Mouse (Mus musculus) layer of hippocampus, postnatal 25 days (tissue): ENCODE measurements around the gene Rora. TPM values are rescaled to one million over a fixed set of nuclear protein-coding genes. Genes with fewer than 3 reads are reported as not detected.

Experiments used
- DNase-seq, 2 experiments: peaks; one replicate each; pipeline ENCODE4 v3.0.0; 2022; ENCODE audit warnings: mixed read lengths in 2 of 2, low spot score in 1 of 2; ENCODE audit errors: extremely low spot score in 1 of 2
- total RNA-seq, 2 experiments: library from RNA; stranded (reverse); gene quantifications; 2 replicates each; pipeline ENCODE4 v1.2.3; 2021

Gene Rora
- total RNA-seq, 2 experiments from 2014 or later: 27.4 to 27.6 TPM

DNA sequence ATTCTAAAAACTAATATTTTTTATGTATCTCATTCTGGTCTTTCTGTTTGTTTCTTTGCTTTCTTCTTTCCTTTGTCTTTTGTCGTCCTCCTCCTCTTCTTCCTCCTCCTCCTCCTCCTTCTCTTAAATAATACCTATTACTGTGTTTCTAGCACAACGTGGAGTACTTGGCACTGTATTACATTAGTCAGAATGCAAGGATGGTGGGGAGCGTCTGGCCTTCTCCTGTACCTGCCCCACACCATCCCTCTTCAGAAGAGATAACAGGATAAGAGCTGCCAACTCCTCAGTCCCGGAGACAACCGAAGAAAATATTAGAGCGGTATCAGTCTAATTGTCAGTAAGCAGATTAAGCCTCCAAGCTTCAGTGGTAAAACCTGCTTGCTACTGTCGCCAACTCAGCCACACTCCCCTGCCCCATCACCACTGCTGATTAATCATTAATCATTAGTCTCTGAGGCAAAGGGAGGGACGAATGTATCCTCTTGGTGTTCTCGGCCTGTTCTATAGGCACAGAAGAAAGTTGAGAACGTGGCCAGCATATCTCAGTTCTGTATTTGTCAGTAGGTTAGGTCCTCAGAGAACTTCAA, 521.0 kb downstream of the Rora start:
- no peak for DNase-seq

DNA sequence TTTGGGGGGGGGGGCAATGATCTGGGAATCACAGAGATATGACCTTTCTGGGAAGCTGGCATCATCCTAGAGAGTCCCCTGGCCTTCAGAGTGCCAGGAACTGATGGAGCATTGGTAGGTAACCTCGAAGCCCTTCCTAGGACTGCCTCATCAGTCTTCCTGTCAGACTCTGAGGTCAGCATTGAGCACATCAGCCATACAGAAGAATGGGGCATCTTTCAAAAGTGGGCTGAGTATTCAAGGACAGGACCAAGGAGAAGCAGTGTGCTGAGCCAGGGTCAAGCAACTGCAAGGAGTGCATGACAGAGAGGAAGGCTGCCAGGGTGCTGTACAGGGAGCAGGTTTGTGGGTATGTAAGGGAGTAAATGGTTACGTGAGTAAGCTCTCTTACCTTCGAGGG, 523.4 kb downstream of the Rora start:
- no peak for DNase-seq

DNA sequence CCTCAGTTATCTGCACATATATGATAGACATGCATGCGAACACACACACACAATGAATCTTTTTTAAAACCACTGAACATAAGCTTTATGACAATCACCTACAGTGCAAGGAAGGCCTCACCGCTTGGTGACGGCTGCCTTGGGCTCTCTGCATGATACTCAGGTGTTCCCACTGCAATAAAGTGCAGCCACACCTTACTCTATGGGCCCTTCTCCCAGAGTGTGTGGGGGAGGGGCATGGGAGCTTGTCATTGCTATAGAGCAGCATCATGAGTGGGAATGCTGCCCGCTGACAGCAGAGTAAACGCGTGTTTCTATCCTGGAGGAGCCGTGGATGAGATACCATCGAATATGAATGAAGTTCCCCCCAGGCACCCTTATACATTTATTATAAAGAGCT, 525.6 kb downstream of the Rora start:
- no peak for DNase-seq

DNA sequence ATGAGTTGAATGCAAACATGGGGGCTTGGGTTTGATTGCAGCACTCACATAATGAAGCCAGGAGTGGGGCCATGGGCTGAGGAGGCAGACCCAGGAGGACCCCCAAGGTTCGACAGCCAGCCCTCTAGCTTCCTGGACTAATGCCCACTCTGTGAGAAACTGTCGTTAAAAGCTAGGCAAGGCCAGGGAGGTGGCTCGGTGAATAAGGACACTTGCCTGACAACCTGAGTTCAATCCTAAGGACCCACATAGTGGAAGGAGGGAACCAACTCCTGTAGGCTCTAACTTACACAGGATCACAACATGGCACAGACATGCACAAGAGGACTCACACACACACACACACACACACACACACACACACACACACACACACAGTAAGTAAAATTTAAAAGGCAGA, 527.4 kb downstream of the Rora start:
- no peak for DNase-seq

DNA sequence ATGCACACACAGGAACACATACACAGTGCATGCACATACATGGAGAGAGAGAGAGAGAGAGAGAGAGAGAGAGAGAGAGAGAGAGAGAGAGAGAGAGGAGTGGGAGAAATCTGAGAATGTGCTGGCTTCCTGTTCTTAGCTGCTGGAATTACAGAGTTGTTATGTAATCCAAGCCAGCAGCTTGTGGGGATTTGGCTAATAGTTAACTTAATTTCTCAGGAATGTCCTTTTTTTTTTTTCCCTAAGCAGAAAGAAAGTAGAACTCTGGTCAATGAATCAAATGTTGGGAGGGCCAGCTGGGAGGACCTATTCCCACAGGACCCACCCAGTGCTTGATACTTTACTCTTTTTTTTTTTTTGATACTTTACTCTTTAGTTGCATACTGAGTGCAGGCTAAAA, 527.8 kb downstream of the Rora start:
- no peak for DNase-seq

DNA sequence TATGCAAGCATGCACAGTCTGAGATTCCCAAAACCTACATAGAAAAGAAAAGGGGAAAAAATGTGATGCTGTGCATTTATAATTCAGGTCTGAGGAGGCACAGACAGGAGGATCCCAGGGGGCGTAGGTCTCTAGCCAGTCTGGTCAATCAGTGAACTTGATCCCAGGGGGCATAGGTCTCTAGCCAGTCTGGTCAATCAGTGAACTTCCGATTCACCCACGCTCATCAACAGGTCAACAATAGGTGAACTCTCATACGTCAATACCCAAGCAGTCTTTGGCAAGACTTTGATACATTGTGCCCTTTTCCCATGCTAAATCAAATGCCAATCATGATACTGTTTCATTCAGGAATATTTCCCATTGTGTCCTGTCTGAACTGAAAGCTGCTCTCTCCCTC, 530.3 kb downstream of the Rora start:
- no peak for DNase-seq

DNA sequence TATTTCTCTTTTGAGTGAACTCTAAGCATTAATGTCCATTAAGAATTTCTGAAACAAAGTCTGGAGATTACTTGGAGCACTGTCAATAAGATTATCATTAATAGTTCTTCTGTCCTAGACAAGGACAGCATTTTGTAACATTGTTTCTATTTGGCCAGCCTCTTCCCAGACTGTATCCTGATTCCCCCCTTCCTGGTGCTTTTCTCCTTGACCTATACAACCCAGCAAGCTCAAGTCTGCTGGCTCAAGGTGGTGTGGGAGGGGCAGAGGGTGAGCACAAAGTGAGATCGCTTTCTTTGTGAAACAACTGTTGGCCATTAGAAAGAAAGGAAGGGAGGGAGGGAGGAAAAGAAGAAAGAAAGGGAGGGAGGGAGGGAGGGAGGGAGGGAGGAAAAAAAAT, 537.1 kb downstream of the Rora start:
- DNase-seq: no peak

DNA sequence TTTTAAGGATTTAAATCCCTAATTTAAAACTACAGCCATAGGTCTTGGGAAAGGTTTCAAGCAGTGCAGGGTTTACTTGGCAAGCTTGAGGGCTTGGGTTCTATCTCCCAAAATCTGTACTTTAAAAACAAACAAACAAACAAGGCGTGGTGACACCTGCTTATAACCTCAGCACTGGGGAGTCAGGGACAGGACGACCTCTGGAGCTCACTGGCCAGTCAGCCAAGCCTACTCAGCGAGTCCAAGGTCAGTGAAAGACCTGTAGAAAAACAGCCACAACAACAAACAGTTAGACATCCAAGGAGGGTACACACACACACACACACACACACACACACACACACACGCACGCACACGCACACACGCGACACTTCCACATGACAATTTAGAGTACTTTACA, 538.9 kb downstream of the Rora start:
- no peak for DNase-seq

DNA sequence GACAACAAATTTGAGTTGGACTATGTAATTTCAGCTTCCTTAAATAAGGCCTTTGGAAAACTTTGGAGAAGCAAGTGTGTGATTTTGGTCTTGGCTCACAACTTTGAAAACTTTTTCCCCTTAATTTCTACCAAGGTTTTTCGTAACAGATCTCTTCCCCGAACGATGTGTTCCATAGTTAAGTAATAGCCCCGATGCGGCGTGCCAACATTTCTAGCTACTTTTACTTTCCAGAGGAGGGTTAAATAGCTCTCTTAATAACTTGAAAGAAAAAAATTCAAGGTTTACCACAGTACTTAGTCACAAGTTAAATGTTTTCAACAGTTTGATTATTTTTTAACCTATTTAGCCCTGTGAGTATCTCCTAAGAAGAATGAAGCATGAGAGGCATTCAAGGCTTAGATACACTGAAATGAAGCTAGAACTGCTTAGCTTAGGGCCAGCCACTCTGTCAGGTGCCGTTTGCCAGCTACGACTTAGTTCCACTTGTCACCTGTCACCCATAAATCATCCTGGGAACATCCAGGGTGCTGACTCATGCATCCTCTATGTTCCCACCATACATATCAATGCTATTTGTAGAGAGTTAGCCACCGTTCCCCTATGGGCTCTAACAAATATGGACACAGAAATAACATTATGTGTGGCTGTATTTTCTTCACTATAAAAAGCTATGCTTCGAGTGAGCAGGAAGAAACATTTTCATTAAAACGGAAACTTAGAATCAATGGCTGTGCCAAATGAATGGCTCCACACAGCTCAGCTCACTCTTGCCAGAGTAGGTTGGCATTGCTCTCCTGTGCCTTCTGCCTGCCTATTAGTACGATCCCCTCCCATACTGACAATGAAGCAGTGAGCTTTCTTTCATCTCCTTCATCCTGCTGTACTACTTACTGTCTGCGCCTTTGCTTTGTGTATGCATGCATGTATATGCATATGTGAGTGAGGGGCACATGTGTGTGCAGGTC, 541.3 kb downstream of the Rora start:
- DNase-seq: no peak

DNA sequence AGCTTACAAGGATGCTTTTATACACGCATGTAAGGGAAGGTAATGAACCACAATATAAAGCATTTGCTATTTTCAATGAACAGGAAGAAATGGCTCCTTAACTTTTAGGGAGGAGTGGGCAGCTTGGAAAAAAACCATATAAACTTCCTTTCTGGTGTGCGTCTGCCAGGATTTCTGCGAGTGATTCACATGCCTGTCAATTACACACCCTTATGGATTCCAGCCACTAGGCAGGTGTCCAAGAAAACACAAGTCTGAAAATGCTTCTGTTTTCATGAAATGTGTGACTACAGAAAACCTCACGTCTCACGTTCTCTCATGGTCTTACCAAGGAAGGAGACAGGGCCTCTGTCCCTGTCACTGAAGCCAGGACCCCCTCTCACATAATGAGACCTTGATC, 560.2 kb downstream of the Rora start:
- DNase-seq: no peak

DNA sequence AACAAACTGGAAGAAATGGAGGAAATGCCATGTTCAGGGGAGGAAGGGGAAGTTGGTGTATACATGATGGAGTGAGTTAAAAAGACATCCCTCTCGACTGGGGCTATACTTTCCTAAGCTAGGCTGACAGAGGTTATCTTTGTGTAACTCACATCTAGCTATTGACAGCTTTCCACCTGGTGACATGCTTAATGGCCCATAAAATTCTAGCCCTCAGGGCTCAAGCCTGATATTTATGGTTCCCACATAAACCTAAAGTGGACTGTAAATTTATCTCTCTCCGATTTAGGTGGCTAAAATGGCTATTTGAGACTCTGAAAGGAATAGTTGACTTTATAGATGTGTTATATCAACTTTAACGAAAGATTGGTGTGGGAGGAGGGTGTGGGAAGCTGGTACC, 571.3 kb downstream of the Rora start:
- no peak for DNase-seq

DNA sequence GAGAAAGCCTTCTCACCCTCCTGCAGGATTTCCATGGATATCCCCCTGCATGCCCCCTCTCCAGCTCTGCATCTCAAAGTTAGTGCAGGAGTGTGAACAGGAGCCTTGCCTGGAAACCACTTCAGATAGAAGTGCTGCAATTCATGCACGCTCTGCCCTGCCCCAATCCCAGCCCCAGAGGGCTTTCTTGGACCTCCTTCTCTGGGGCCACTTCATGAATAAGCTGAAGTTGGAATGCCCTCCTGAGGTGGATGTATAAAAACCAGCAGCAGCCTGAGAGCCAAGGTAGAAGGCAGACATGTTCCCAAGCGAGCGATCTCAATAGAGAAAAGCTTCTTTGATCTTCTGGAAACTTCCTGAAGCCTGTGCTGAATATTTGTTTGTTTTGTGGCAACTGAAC, 572.8 kb downstream of the Rora start:
- DNase-seq: no peak

DNA sequence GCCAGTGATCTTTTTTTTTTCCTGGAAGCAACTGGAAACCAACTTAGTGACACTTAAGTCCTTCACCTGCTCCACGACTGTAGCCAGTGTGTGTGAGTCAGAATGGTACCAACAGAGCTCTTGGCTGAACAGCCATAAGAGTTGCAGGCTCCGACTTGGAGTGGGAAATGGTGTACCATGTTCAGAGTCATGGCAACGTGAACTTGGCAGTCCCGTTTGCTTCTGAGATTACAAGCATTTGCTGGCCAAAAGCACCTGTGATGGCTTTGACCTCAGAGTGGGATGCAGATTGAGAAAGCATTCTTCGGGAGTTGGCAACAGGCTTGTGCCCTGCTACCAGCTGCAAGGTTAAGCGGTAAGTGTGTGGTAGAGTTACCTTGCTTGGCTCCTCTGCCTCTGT, 574.2 kb downstream of the Rora start:
- DNase-seq: no peak

DNA sequence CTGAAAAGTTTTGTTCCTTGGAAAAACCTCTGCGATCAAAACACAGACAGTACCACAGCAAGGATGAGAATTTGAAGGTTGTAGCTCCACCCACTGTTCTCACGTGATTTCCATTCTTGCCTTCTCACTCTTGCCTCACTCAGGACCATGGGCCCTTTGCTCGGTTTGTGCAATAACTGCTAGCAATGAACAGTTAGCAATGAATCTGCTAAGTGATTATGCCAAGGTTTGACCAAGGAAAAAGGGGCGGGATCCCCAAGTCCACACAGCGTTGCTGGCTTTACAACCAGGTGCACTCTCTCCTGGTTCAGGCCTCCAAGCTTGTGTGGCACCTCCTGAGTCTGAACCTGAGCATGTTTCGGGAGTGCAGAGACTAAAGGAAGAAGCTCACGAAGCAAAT, 576.3 kb downstream of the Rora start:
- no peak for DNase-seq

DNA sequence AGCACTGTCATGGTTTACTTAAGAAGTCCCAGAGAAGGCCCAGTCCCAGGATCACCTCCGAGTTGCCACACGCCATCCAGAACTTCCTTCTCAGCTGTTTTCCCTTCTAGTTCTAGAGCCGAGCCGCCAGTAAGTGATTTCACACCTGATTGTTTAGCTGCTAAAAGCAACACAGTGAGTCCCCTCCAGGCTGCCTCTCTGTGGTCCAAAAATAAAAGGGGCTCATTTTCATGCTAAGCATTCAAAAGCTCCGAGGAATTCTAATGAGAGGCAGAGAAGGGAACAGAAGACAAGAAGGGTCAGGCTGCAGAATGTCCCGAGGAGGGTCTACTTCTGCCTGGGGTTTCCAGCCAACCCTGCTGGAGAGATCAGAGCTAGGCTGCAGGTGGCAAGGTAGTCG, 580.9 kb downstream of the Rora start:
- no peak for DNase-seq

DNA sequence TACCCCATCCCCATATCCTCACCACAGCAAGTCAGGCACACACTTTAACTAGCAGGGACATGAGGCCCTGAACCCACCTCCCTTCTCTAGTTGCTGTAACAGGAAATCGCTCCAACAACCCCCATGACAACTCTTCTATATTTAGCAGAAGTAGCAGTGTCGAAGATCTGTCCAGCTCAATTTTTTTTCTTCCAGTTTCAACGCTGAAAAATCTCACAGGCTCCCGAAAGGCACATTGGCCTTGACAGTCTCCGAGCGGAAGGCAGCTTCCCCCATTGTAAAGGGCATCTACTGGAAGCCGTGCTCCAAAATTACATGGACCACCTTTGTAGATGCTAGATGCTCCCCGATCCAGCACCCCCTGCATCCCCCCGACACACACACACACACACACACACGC, 583.7 kb downstream of the Rora start:
- DNase-seq: no peak

DNA sequence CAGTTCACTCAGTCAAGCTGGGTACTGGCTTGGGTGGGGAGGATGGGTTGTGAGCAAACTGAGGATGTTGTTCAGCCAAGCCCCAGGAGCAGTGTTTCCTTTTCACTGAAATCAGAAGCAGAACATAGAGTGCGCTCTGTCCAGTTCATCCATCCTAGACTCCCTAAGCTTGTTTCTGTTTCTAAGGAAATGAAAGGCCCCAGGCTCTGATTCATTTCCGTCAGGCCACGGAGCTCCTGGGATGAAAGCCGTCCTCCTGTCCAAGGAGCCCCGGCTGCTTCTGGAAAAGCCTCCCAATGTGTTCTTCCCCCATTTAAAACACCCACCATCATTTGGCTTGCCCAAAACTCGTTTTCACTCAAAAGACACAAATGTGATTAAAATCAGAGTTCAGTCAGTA, 589.0 kb downstream of the Rora start:
- DNase-seq: no peak

DNA sequence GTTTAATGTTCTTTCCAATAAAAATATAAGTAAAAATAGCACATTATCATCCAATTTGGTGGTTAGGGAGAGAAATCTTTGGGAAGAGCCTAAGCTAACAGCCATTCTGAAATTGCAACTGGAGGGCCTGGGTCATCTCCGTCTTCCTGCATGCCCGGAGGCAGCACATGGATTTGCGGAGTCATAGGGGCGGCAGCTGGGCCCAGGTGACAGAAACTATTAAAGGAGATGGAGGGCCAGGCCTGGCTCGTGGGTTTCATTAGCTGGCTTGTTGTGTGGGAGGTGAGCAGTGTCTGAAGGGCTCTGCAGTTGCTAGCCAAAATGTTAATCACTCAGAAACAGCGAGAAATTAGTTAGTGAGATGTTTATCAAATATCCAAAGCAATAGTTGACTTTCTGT, 590.0 kb downstream of the Rora start:
- no peak for DNase-seq

DNA sequence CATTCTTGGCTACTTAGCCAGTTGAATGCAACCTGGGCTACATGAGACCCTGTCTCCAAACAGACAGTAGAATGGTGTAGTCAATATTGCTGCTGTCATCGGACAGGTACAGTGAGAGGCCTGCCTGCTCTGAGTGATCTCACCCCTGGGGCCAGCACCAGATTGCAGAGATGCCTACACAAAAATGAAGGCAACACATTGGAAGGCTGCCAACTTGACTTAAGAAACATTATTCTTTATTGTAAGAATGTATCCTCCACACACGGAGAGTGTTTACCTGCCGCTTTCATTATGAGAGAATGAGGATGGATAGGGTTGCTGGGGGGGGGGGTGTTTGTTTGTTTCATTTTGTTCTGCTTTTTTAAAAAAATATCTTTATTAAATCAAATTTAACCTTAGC, 592.6 kb downstream of the Rora start:
- DNase-seq: no peak

DNA sequence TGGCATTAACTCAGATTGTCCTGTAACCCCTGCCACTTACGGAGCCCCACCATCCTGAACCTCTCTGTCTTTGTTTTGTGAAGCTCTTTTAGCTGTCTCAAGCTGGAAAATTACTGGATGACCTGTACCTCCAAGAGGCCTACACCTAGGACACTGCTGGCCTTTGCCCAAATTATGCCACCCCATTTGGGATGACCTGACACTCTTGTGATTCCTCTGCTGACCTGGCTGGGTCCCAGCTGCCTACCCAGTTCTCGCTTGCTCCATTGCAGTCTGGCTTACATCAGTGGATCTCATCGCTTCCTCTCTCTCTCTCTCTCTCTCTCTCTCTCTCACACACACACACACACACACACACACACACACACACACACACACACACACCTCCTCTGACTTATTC, 596.0 kb downstream of the Rora start:
- no peak for DNase-seq

DNA sequence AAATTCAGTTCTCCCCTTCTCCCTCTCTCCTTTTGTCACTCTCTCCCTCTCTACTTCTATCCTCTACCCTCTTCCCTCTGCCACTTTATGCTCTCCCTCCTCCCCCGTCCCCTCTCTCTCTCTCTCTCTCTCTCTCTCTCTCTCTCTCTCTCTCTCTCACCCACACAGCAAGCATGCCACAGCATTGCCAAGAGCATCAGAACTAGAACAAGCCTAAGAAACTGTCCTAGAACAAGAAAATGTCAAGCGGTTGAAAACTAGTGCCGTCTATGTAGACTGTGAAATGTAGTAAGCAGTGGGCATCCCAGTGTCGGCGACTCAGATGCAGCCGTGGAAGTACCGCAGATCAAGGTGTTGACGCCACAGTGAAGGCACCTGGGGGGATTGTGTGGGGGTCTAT, 596.7 kb downstream of the Rora start:
- DNase-seq: no peak

DNA sequence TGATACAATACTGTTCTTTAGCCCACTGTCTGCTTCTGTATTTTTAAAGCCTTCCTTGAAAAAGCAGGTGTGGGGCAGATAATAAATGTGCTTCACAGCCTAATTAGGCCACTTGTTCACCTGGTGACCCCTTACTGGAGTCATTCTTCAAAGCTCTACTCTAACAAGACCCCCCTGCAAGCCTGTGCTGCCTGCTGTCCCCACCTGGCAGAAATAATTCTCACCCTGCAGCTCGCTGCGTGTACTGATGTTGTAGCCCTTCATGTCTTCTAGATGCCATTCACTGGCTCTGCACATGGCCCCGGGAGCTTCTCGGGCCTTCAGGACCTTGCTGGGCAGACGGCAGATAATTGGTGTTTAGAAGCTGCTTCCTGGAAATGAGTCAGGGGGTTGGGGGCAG, 604.9 kb downstream of the Rora start:
- no peak for DNase-seq
